Mouse (Mus musculus): Measurements from ENCODE around the gene Zbtb46.

Gene Zbtb46

DNA sequence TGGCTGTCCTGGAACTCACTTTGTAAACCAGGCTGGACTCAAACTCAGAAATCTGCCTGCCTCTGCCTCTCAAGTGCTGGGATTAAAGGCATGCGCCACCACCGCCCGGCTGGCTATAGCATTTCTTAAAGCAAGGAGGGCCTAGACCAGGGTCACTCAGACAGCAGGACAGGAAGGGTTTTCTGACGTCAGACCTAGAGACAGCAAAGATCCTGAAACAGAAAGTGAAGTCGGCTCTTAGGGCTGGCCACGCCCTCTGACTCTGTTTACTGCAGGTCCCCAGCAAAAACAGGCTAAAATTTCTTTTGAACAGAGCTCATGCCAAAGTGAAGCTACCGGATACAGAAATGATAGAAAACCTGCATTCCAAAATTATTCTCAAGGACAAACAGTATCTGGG lies 49.6 kb downstream of the Zbtb46 start:
- DNase-seq (ENCODE audit: low read depth, low spot score): no peak

GRCm38 (mm10) chr2:181403722-181404121 lies 55.5 kb downstream of the Zbtb46 start:
- DNase-seq (ENCODE audit: low read depth, low spot score): no peak

DNA sequence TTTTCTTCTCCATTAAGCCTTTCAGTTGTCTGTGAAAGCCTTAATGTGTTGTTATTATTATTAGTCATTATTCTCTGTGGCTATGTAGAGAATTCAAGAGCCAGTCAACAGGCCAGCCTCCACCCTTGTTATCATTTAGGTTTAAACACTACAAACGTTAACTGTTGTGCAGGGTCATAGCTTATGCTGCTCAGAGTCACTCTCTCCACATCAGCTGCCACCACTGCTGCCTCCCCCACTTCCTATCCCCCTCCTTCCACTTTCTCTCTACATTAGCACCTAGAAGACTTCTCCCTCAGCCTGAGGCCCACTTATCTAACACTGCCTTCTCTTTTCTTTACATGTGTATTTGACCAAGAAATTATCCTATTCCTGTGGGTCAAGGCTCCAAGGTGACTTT lies 57.7 kb downstream of the Zbtb46 start:
- no peak for DNase-seq (ENCODE audit: low read depth, low spot score)

- no peak for DNase-seq (ENCODE audit: low read depth, low spot score)
Measured at GRCm38 (mm10) chr2:181397207-181397761, 61.9 kb downstream of the Zbtb46 start.

DNA sequence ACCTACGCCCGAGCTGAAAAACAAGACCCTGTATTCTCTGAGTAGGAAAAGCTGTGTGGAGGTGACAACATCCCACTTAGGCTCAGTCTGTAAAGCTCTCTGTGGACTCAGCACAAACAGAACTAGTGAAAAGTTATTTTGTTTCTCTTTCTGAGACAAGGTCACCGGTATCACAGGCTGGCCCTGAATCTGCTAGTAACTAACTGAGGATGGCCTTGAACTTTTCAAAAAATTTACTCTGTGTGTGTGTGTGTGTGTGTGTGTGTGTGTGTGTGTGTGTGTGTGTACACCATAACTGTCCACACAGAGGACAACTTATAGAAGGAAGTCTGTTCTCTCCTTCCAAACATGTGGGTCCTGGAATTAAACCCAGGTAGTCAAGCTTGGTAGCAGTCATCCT lies 65.1 kb downstream of the Zbtb46 start:
- no peak for DNase-seq (ENCODE audit: low read depth, low spot score)

GRCm38 (mm10) chr2:181392600-181393213 lies 66.5 kb downstream of the Zbtb46 start:
- DNase-seq (ENCODE audit: low read depth, low spot score): peak; percentile 78

- DNase-seq (ENCODE audit: low read depth, low spot score): no peak
Measured at GRCm38 (mm10) chr2:181391541-181391940, 67.7 kb downstream of the Zbtb46 start.

- no peak for DNase-seq (ENCODE audit: low read depth, low spot score)
Measured at GRCm38 (mm10) chr2:181391022-181391421, 68.2 kb downstream of the Zbtb46 start.

DNA sequence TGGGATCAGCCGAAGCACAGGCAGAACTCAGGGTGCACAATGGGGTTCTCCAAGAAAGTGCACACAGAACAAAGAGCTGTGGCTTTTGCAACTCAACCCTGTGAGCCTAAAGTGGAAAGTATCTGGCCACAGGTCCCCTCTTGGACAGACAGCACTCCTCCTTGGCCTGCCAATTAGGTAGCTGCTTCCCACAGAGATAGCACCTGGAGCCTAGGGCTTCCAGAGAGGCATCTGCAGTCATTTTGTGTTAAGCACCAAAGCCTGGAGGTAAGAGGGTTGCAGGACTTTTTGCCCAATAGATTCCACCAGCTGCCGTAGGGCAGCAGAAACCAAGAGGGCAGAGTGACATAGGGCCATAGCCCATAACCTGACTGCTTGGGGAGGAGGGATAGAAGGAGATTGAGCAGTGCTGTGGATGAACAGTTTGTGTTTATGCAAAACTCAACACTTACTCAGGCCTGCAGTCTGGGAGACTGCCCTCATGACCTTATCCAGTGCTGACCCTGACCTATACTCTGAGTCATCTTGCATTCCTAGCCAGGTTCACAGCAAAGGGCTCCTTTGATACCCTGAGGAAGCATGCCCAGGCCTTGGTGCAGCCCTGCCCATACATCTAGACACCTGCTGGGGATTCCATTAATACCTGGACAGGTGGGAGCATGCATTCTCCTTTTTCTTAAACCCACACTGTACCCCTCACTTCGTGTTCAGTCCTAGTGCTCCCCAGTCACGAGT lies 68.9 kb downstream of the Zbtb46 start:
- no peak for DNase-seq (ENCODE audit: low read depth, low spot score)

GRCm38 (mm10) chr2:181386663-181387210 lies 72.5 kb downstream of the Zbtb46 start:
- no peak for DNase-seq (ENCODE audit: low read depth, low spot score)

GRCm38 (mm10) chr2:181385885-181386284 lies 73.3 kb downstream of the Zbtb46 start:
- no peak for DNase-seq (ENCODE audit: low read depth, low spot score)

- DNase-seq (ENCODE audit: low read depth, low spot score): no peak
Measured at GRCm38 (mm10) chr2:181384919-181385391, 74.3 kb downstream of the Zbtb46 start.

DNA sequence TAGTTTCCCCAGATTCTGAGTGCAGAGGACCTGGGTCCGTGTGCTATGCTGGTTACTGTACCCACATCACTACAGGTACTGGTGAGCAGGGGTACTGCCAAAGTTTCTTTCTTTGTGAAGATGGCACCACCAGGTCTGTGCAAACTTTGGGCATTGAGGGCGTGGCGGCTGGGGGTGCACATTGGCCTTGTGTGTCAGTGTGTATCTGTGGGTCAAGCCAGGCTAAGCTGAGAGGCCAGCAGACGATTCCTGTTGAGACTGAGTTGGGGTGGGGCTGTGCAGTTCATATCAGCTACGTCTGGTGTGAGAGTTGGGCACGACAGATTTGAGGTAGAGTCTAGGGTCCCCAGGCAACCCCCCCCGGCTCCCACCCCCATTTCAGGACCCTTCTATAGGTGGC lies 74.8 kb downstream of the Zbtb46 start:
- no peak for DNase-seq (ENCODE audit: low read depth, low spot score)

GRCm38 (mm10) chr2:181381631-181382306 lies 77.5 kb downstream of the Zbtb46 start:
- no peak for DNase-seq (ENCODE audit: low read depth, low spot score)

GRCm38 (mm10) chr2:181381107-181381506 lies 78.1 kb downstream of the Zbtb46 start:
- no peak for DNase-seq (ENCODE audit: low read depth, low spot score)

- no peak for DNase-seq (ENCODE audit: low read depth, low spot score)
Measured at GRCm38 (mm10) chr2:181380251-181380650, 79.0 kb downstream of the Zbtb46 start.

- DNase-seq (ENCODE audit: low read depth, low spot score): no peak
Measured at GRCm38 (mm10) chr2:181379778-181380177, 79.4 kb downstream of the Zbtb46 start, which contains the start of gene Lime1. TSS of gene Lime1 (plus strand) at chr2:181380078.

GRCm38 (mm10) chr2:181378701-181379100 lies 80.5 kb downstream of the Zbtb46 start:
- no peak for DNase-seq (ENCODE audit: low read depth, low spot score)

GRCm38 (mm10) chr2:181377230-181377629 lies 82.0 kb downstream of the Zbtb46 start:
- no peak for DNase-seq (ENCODE audit: low read depth, low spot score)

GRCm38 (mm10) chr2:181375787-181376186 lies 83.4 kb downstream of the Zbtb46 start:
- peak; percentile 41 for DNase-seq (ENCODE audit: low read depth, low spot score)

- DNase-seq (ENCODE audit: low read depth, low spot score): peak; percentile 82
Measured at GRCm38 (mm10) chr2:181370001-181370400, 89.2 kb downstream of the Zbtb46 start.

DNA sequence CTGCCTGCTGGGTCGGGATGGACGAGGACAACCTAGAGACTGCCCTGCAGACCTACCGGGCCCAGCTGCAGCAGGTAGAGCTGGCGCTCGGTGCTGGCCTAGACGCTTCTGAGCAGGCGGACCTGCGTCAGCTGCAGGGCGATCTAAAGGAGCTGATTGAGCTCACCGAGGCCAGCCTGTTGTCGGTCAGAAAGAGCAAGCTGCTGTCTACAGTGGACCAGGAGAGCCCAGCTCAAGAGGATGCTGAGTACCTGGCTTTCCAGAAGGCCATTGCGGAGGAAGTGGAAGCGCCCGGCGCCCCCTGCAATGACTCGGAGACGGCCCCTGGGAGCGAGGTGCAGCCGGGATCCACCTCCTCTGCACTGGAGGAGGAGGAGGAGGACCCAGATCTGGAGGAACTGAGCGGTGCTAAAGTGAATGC lies 93.6 kb downstream of the Zbtb46 start:
- DNase-seq (ENCODE audit: low read depth, low spot score): peak; percentile 30

All from ES-CJ7 (cell line).